Mouse (Mus musculus) left cerebral cortex, postnatal 4 days (tissue): ENCODE data around the gene Ppp6r1. TPM values are rescaled to one million over a fixed set of nuclear protein-coding genes. Genes with fewer than 3 reads are reported as not detected.

Experiments
- DNase-seq: peaks from one replicate; pipeline ENCODE4 v3.0.0-alpha.2; 2022
- intact Hi-C: fragments of 180-260 bp; cut with DNase I; formaldehyde crosslinking; loops from one replicate; pipeline ENCODE4 v1.15.1; 2025
- total RNA-seq, 2 experiments: library from RNA; stranded (reverse); gene quantifications; 2 replicates each; pipeline ENCODE4 v1.2.3; 2021

The Ppp6r1 gene
- 10 to 100 TPM; 87.9 to 89.1 TPM for total RNA-seq

DNA sequence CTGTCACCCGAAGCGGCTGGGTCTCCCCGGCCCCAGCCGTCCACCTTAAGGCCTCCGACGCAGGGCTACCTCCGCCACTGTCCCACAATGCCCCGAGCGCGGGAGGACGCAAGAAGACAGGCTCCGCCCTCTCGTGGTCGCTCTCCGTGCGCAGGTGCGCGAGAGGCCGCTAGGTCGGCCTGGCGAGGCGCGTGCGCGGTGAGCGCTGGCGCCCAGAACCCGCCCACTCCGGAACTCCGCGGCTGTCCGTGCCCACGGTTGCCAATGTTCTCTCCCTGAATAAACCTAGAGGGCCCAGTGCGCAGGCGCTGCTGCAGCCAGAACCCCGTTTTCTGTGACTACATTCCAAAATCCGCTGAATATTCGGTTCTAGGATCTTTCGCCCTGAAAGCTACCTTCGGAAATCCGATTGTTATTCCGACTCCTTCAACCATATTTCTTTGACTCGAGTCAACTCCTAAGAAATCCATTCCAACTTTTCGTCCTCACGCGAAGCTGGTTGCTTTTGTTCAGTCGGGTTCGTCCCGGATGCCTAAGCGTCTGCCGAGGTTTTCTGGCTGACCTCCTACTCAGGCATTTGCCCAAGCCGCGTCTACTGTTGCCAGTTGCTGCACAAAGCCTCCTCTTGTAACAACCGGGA is at the start of gene Ppp6r1:
Ppp6r1 (minus strand) TSS at position 108 of the 640 bp plus-strand sequence.
- peak; percentile 97 for DNase-seq
- intact Hi-C loops, result no loop called here

DNA sequence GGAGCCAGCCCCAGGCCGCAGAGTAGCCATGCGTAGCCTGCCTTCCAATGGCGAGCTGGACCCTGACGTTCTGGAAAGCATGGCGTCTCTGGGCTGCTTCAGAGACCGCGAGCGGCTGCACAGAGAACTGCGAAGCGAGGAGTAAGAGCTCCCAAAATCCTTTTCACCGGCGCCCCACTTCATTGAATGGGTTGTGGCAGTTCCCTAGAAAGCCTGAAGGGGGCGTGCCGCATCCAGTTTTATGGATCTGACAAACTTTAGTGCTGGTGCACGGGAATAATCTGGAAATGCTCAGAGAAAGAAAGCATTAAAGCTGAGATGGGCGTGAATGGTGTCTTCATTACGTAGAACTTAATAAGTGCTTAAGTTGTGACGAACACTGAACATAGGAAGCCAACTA is 46.3 kb upstream of the Ppp6r1 start:
- peak; percentile 58 for DNase-seq
- intact Hi-C loops, result loop anchor here (10.0 kb wide), 1 partner anchor 90 kb away; the partner anchor contains the start of gene Rpl28

DNA sequence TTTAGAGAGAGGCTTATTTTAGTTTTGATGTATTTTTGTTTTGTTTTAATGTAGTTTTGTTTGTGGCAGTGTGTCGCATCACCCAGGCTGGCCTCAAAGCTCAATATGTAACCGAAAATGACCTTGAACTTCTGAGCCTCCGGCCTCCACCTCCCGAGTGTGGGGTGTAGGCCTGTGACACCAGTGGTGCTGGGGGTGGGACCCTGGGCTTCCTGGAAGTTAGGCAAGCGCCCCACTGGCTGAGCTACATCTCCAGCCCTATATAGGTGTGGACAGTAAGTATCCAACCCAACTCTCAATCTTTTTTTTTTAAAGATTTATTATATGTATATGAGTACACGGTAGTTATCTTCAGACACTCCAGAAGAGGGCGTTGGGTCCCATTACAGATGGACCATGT is 44.4 kb upstream of the Ppp6r1 start:
- intact Hi-C loops, result loop anchor here (10.0 kb wide), 1 partner anchor 92 kb away; the partner anchor contains the start of gene Rpl28

DNA sequence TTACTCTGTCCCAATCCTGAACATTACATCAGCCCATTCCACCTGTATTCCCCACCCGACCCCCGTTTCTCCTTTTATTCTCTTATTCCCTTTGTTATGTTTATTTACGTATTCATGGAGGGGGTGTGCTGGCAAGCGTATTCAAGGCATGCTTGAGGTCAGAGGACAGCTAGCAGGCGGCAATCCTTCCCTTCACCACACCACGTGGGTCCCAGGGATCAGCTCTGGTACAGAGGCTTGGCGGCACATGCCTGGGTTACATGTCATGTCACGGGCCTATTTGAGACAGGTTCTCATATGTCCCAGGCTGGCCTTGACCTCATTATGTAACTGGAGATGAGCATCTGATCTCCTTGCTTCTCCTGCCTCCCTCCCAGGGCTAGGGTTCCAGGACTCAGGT is 43.5 kb upstream of the Ppp6r1 start:
- intact Hi-C loops, result loop anchor here (10.0 kb wide), 1 partner anchor 92 kb away; the partner anchor contains the start of gene Rpl28
- no peak for DNase-seq

More for the DNA sequence above, 44.4 kb upstream of the Ppp6r1 start:
- DNase-seq, result no peak

DNA sequence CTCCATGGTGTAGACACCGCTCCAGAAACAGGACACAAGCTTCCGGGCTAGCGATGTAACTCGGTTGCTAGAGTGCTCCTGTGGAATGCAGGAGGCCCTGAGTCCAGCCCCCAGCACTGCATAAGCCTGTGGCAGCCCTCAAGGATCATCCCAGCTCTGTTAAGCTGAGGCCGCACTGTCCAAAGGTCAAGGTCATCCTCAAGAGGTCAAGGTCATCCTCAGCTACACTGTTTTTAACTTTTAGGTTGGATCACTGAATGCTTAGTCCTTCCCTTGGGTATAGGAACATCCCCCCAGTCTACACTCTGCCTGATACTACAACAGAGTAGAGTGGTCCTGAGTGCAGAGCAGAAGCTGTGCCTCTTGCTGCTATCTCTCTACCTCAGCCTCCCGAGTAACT is 34.2 kb upstream of the Ppp6r1 start:
- intact Hi-C loops, result no loop called here
- no peak for DNase-seq

DNA sequence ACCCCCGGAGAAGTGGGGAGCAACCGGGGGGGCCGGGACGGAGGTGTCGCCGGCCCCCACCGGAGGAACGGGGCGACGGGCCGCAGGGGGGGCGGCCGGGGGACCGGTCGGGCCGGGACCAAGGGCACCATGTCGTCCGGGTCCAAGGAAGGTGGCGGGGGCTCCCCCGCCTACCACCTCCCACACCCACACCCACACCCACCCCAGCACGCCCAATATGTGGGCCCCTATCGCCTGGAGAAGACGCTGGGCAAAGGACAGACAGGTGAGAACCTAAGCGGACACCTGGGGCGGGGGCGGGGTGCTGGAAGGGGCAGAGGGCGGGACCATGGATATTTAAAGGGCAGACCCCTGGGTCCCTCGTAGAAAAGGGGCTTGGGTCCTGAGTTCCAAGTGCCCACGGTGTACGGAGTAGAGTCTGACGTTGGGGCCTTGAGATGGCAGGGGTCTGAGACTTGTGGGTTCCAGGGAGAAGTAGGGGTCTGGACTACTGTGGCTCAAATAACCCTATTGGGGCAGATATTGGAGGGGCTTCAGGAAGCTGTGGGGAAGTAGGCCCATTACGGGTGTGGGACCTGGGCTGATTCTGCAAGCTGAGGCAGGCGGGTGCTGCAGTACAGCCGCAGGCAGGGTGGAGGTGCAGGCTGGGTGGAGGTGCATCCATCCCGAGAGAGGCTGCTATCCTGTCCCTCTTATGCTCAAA is 32.3 kb upstream of the Ppp6r1 start:
- intact Hi-C loops, result no loop called here
- DNase-seq, result peak; percentile 30

DNA sequence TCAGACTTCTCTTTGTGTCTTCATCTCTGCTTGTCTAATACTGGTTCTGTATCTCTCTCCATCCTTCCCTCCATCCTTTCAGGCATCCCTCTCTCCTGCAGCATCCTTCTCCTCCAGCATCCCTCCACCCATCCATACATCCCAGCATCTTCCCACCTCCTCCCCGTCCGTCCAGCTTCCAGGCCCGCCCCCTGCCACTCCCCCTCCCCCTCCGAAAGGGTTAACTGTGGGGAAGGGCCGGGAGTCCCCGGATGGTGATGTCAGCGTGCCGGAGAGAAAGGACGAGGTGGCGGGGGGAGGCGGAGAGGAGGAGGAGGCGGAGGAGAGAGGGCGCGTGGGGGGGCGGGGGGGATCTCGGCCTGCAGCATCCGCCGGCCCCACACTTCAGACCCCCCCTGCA is 31.6 kb upstream of the Ppp6r1 start, which contains the start of gene Brsk1:
Brsk1 (plus strand) TSS at position 218 of the 400 bp plus-strand sequence.
- DNase-seq, result peak; percentile 97
- intact Hi-C loops, result no loop called here

DNA sequence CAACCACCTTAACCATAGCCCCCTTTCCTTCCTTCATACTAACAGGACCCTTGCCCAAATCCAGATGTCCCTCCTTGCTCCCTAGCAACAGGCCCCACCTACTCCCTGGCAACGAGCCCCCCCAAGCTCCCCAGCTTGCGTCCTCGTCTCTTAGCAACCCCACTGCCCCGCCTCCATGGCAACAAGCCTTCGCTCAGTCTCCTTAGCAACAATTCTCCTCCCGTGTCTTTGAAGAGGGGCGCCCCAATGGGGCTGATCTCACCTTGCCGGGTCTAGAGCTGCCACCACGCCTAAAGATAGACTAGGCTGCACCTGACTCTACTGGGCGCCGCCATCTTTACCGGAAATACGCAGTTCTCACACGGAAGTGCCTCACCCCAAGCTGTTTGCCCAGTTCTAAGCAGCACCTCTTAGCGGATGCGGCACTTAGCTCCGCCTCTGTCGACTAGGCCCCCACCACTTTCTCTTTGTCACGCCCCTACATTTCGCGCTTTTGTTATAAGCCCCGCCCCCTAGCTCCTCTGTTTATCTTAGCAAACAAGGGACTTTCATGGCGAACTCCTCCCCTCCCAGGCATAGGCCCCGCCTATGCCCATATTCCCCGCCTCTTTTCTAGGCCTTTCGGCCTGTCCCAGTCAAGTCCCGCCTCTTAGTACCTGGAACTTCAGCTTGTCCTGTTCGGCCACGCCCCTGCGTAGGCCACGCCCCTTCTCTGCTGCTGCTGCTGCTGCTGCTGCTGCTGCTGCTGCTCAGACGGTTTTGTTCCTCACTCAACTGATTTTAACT is 26.0 kb upstream of the Ppp6r1 start, which contains the start of gene Hspbp1:
Hspbp1 (minus strand) TSS at position 437 of the 786 bp plus-strand sequence.
- intact Hi-C loops, result no loop called here

DNA sequence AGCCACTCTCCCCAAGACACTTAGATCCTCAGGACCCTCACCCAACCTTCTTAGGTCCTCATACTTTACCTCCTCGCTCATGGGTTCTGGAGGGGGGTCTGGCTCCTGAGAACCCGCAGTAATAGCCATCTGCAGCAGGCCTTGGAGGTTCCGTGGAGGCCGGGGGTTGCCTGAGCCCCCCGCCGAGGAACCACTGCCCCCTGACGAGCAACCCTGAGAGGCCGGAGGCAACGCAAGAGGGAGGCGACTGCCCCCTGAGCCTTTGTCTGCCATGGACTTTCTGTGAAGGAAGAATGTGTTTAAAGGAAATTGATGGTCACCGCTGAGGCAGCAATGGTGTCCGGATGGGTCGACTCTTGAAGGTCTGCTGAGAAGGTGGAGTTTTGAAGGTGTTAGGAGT is 25.4 kb upstream of the Ppp6r1 start:
- intact Hi-C loops, result no loop called here
- DNase-seq, result no peak

More for the DNA sequence above, 26.0 kb upstream of the Ppp6r1 start, which contains the start of gene Hspbp1:
- DNase-seq, result peak; percentile 90

DNA sequence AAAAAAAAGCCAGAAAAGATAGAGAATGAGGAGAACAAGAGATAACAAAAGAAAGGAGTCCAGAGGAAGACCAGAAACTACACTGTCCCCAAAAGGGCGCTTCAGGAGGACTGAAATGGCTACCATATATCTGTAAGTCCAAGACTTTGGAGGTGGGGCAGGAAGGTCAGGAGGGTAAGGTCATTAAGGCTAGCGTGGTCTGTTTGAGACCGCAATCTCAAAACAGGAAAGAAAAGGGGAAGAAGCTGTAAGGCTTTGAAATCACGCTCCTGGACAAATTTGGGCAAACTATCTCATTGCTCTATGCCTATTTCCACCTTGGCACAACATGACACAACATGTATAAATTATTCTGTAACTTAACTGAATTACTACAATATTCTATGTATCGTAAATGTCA is 24.5 kb upstream of the Ppp6r1 start:
- intact Hi-C loops, result no loop called here
- no peak for DNase-seq

DNA sequence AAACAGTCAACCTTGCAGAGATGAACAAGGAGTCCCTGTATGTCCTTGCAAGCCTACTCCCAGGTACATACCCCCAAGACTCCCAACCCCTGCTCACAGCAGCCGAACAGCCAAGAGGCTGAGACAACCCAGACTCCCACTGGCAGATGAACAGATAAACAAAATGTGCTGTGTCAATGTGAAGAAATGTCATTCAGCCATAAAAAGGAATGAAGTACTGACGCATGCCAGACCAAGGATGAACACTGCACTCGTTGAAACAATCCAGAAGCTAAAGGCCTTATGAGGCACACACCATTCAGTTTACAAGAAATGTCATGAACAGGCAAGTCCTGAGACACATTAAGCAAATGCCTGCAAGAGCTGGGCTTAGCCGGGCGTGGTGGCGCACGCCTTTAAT is 16.4 kb upstream of the Ppp6r1 start:
- intact Hi-C loops, result no loop called here
- no peak for DNase-seq

DNA sequence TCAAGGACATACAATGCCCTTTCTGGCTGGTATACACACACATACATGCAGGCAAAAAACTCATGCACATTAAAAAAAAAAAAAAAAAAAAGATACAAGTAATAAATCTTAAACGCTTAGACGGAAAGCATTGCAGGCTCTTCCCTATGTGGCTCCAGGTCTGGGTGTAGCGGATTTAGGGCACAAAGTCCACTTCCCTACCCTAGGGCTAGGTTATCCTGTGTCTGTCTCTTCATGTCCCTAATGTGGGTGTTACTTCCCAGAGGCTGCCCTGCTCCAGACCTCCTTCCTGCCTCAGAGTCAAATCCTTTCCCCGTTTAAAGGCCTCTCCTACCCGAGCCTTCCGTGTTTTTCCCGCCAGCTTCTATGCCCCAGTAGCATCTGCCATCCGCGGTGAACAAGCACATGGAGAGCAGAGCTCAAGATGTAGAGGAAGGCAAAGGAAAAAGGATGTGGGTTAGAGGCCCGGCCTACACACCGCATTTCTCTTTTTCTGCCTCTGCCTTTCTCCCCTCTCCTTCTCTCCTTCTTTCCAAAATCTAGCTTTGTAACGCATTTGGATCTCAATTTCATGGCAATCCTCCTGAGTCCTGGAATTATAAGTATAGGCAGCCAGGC is 15.4 kb upstream of the Ppp6r1 start:
- DNase-seq, result no peak
- intact Hi-C loops, result no loop called here

DNA sequence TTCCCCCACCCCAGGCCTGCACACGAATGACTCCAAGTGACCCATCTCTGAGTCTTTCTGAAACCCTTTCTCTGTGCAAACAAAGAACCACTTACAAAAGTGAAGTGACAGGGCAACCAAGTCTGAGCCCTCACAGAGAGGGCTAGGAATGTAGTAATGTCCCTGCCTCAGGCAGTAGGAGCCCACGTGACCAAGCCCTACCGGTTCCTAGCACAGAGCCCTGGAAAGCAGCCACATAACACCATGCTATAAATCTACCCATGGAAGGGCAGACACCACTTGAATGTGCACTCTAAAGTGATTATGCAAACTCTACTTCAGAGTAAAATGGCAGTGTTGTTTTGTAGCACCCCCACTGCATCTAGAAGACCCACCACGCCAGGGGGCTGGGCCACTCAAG is 13.1 kb upstream of the Ppp6r1 start:
- intact Hi-C loops, result no loop called here
- no peak for DNase-seq

DNA sequence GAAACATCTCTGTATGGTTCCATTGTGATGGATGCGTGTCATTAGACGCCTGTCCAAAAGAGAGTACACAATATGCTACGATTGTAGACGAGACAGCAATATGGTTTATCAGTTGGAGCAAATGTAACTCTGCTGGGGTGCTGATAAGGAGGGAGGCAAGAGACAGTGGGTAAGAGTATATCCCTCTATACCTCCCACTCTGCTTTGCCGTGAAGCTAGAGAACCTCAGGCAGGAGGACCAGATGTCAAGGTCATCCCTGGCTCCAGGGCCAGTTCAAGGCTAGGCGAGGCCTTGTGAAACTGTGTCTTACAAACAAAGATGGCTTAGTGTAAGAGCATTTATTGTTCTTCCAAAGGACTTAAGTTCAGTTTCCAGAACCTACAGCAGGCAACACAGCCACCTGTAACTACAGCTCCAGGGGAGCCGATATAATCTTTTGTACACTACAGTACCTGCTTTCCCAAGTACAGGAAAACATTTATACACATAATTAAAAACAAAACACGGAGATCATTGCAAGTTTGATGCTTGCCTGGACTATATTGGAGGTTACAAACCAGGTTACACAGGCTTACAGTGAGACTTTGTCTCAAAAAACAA is 11.9 kb upstream of the Ppp6r1 start:
- intact Hi-C loops, result no loop called here
- DNase-seq, result no peak

DNA sequence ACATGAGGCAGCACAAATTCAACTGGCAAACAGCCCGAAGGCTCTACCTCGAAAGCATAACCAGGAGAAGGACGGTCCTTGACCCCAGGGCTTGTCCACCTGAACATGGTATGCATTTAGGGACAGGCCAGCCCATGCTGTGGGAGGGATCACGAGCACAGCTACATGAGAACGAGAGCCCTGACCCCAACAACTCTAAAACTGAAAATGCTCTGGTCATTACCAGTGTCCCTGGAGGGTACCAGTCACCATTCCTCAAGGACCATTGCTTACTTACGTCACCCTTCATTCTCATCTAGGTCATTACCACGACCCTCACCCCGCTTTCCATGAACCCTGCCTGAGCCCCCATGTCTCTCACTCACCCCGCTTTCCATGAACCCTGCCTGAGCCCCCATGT is 10.3 kb upstream of the Ppp6r1 start:
- no peak for DNase-seq
- intact Hi-C loops, result no loop called here

DNA sequence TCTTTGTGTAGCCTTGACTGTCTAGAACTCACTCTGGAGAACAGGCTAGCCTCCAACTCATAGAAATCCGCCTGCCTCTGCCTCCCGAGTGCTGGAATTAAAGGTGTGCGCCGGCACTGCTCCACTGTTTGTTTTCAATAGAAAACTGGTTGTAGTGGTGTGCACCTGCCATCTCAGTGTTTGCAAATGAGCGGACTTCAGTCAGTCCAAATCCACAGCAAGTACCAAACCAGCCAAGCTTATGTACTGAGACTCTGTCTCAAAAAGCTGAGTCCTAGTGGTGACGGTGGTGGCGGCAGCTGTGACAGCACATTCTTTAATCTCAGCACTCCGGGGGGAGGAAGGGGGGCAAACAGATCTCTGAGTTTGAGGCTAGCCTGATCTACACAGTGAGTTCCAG is 9.7 kb upstream of the Ppp6r1 start:
- DNase-seq, result no peak

DNA sequence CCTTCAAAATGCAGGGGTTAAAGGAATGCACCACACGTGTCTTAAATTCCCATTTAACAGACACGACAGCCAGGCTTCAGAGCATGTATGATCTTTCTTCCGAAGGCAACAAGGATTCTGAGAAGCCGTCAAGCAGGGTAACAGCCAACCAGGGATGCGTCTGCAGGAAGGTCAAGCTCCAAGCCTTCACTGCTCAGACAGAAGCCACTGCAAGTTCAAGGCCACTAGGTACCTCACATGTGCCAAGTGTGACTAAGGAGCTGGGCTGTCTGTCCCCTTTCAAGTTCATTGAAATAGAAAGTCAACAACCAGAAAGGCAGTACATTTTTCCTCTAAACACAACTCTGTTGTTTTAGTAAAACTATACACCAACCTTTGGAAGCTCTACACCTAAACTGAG is 8.1 kb upstream of the Ppp6r1 start:
- intact Hi-C loops, result no loop called here
- no peak for DNase-seq

More for the DNA sequence above, 9.7 kb upstream of the Ppp6r1 start:
- intact Hi-C loops, result no loop called here

DNA sequence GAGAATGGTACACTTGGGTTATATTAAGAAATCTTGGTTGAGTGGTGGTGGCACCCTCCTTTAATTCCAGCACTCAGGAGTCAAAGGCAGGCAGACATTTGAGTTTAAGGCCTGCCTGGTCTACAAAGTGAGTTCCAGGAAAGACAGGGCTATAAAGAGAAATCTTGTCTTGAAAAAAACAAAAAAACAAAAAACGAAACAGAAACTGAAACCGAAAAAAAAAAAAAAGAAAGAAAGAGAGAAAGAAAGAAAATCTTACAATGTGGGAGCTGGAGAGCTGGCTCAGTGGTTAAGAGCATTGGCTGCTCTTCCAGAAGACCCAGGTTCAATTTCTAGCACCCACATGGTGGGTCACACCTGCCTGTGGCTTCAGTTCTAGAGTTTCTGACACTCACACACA is 4.9 kb upstream of the Ppp6r1 start:
- DNase-seq, result no peak
- intact Hi-C loops, result no loop called here

DNA sequence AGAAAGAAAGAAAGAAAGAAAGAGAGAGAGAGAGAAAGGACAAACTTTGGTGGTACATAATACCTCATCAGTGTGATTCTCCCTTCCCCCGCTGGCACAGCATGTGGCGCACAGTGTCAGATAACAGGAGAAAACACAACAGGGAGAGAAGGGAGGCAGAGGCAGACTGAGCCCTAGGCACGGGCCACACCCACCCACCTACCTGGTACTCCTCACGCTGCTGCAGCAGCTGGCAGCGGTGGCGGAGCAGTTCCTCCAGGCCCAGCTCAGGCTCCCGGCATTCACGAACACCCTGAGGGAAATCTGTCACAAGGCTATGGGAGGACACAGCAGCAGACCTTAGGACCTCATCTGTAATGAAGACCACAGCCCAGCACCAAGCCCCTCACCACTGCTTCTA is 4.4 kb upstream of the Ppp6r1 start:
- DNase-seq, result no peak
- intact Hi-C loops, result no loop called here

DNA sequence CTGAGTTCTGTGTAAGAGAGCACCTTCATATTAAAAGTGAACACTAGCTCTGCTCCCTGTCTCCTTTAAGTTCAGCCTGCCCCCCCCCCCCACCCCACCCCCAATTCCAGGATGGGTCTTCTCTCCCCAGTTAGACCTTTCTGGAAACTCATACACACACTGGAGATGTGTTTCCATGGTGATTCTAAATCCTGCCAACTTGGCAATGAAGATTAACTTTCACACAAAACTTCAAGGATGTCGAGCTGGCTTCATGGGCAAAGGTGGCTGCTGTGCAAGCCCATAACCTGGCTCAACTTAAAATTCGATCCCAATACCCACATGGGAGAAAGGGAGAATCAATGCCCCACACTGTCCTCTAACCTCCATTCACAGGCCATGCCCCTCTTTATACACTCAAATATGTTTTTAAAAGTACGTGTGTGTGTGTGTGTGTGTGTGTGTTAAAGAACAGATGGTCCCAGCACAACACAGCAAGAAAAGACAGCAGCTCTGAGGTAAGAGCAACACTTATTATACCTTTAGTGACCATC is 1.2 kb upstream of the Ppp6r1 start:
- intact Hi-C loops, result no loop called here
- DNase-seq, result no peak
